Mouse (Mus musculus): ENCODE data around the gene Camta2.

The Camta2 gene

GRCm38 (mm10) chr11:70720567-70720966, 32.7 kb upstream of the Camta2 start:
- H3K36me3 ChIP-seq (ENCODE audit: insufficient read depth, low read length), result peaks cover 86% of the 10 kb centered on the region
- H3K4me1 ChIP-seq (replicated peaks; ENCODE audit: low read depth, low read length), result peaks cover 15% of the 10 kb centered on the region
- no peak overlapping the region for H3K4me3 ChIP-seq (replicated peaks; ENCODE audit: low read length)
- H3K27me3 ChIP-seq (ENCODE audit: insufficient read depth, low read length), result no peaks in the 10 kb centered on the region
- no peak for TF ChIP-seq POU5F1 (IDR thresholded peaks at IDR 0.05; ENCODE audit: borderline replicate concordance, low read length)
- TF ChIP-seq CTCF (conservative IDR thresholded peaks at IDR 0.05; ENCODE audit: low read length), result no peak
- no peaks in the 10 kb centered on the region for H3K9me3 ChIP-seq (ENCODE audit: low read length)

- H3K27me3 ChIP-seq (ENCODE audit: insufficient read depth, low read length), result no peaks in the 10 kb centered on the region
- no peak for TF ChIP-seq NANOG (IDR thresholded peaks at IDR 0.05; ENCODE audit: borderline replicate concordance, low read length)
- TF ChIP-seq POU5F1 (IDR thresholded peaks at IDR 0.05; ENCODE audit: borderline replicate concordance, low read length), result no peak
- no peak for TF ChIP-seq CTCF (conservative IDR thresholded peaks at IDR 0.05; ENCODE audit: low read length)
- H3K4me3 ChIP-seq (replicated peaks; ENCODE audit: low read length), result no peak overlapping the region
Observed at GRCm38 (mm10) chr11:70718481-70718880, 30.6 kb upstream of the Camta2 start.

GRCm38 (mm10) chr11:70715832-70716231, 27.9 kb upstream of the Camta2 start:
- Histone ChIP-seq H3K9me3 (ENCODE audit: low read length) (no peaks in the 10 kb centered on the region), H3K4me3 (replicated peaks; ENCODE audit: low read length) (no peak overlapping the region), H3K36me3 (ENCODE audit: insufficient read depth, low read length) (peaks cover 77% of the 10 kb centered on the region), H3K27me3 (ENCODE audit: insufficient read depth, low read length) (no peaks in the 10 kb centered on the region), H3K4me1 (replicated peaks; ENCODE audit: low read depth, low read length) (peaks cover 12% of the 10 kb centered on the region)
- TF ChIP-seq POU5F1 (IDR thresholded peaks at IDR 0.05; ENCODE audit: borderline replicate concordance, low read length) (no peak), CTCF (conservative IDR thresholded peaks at IDR 0.05; ENCODE audit: low read length) (no peak), NANOG (IDR thresholded peaks at IDR 0.05; ENCODE audit: borderline replicate concordance, low read length) (no peak)

More at GRCm38 (mm10) chr11:70718481-70718880, 30.6 kb upstream of the Camta2 start:
- Histone ChIP-seq H3K9me3 (ENCODE audit: low read length) (no peaks in the 10 kb centered on the region), H3K4me1 (replicated peaks; ENCODE audit: low read depth, low read length) (peaks cover 12% of the 10 kb centered on the region), H3K36me3 (ENCODE audit: insufficient read depth, low read length) (peaks cover 75% of the 10 kb centered on the region)

GRCm38 (mm10) chr11:70713222-70713621, 25.3 kb upstream of the Camta2 start:
- no peaks in the 10 kb centered on the region for H3K27me3 ChIP-seq (ENCODE audit: insufficient read depth, low read length)
- peaks cover 75% of the 10 kb centered on the region for H3K36me3 ChIP-seq (ENCODE audit: insufficient read depth, low read length)
- no peaks in the 10 kb centered on the region for H3K9me3 ChIP-seq (ENCODE audit: low read length)
- H3K4me1 ChIP-seq (replicated peaks; ENCODE audit: low read depth, low read length), result peaks cover 16% of the 10 kb centered on the region
- TF ChIP-seq POU5F1 (IDR thresholded peaks at IDR 0.05; ENCODE audit: borderline replicate concordance, low read length), result no peak
- TF ChIP-seq CTCF (conservative IDR thresholded peaks at IDR 0.05; ENCODE audit: low read length), result no peak
- no peak for TF ChIP-seq NANOG (IDR thresholded peaks at IDR 0.05; ENCODE audit: borderline replicate concordance, low read length)
- H3K4me3 ChIP-seq (replicated peaks; ENCODE audit: low read length), result no peak overlapping the region

GRCm38 (mm10) chr11:70711026-70711425, 23.1 kb upstream of the Camta2 start:
- H3K4me1 ChIP-seq (replicated peaks; ENCODE audit: low read depth, low read length), result peaks cover 12% of the 10 kb centered on the region
- no peaks in the 10 kb centered on the region for H3K9me3 ChIP-seq (ENCODE audit: low read length)
- H3K36me3 ChIP-seq (ENCODE audit: insufficient read depth, low read length), result peaks cover 81% of the 10 kb centered on the region
- H3K4me3 ChIP-seq (replicated peaks; ENCODE audit: low read length), result no peak overlapping the region
- no peaks in the 10 kb centered on the region for H3K27me3 ChIP-seq (ENCODE audit: insufficient read depth, low read length)
- TF ChIP-seq CTCF (conservative IDR thresholded peaks at IDR 0.05; ENCODE audit: low read length), result no peak
- no peak for TF ChIP-seq POU5F1 (IDR thresholded peaks at IDR 0.05; ENCODE audit: borderline replicate concordance, low read length)
- TF ChIP-seq NANOG (IDR thresholded peaks at IDR 0.05; ENCODE audit: borderline replicate concordance, low read length), result no peak

- Histone ChIP-seq H3K4me1 (replicated peaks; ENCODE audit: low read depth, low read length) (peaks cover 49% of the 10 kb centered on the region), H3K27me3 (ENCODE audit: insufficient read depth, low read length) (no peaks in the 10 kb centered on the region), H3K4me3 (replicated peaks; ENCODE audit: low read length) (no peak overlapping the region), H3K36me3 (ENCODE audit: insufficient read depth, low read length) (peaks cover 86% of the 10 kb centered on the region), H3K9me3 (ENCODE audit: low read length) (no peaks in the 10 kb centered on the region)
- TF ChIP-seq CTCF (conservative IDR thresholded peaks at IDR 0.05; ENCODE audit: low read length), result no peak
Observed at GRCm38 (mm10) chr11:70706127-70706526, 18.2 kb upstream of the Camta2 start.

GRCm38 (mm10) chr11:70702781-70703180, 14.9 kb upstream of the Camta2 start:
- no peak overlapping the region for H3K4me3 ChIP-seq (replicated peaks; ENCODE audit: low read length)
- peaks cover 55% of the 10 kb centered on the region for H3K36me3 ChIP-seq (ENCODE audit: insufficient read depth, low read length)
- no peaks in the 10 kb centered on the region for H3K9me3 ChIP-seq (ENCODE audit: low read length)
- TF ChIP-seq NANOG (IDR thresholded peaks at IDR 0.05; ENCODE audit: borderline replicate concordance, low read length), result no peak
- TF ChIP-seq POU5F1 (IDR thresholded peaks at IDR 0.05; ENCODE audit: borderline replicate concordance, low read length), result no peak
- TF ChIP-seq CTCF (conservative IDR thresholded peaks at IDR 0.05; ENCODE audit: low read length), result no peak
- no peaks in the 10 kb centered on the region for H3K27me3 ChIP-seq (ENCODE audit: insufficient read depth, low read length)
- peaks cover 52% of the 10 kb centered on the region for H3K4me1 ChIP-seq (replicated peaks; ENCODE audit: low read depth, low read length)

- no peaks in the 10 kb centered on the region for H3K27me3 ChIP-seq (ENCODE audit: insufficient read depth, low read length)
- no peaks in the 10 kb centered on the region for H3K9me3 ChIP-seq (ENCODE audit: low read length)
- H3K4me3 ChIP-seq (replicated peaks; ENCODE audit: low read length), result peak overlapping the region; percentile 92; the same call in 1 of the 2 replicates
- peaks cover 49% of the 10 kb centered on the region for H3K36me3 ChIP-seq (ENCODE audit: insufficient read depth, low read length)
- peaks cover 52% of the 10 kb centered on the region for H3K4me1 ChIP-seq (replicated peaks; ENCODE audit: low read depth, low read length)
- TF ChIP-seq NANOG (IDR thresholded peaks at IDR 0.05; ENCODE audit: borderline replicate concordance, low read length) (no peak), CTCF (conservative IDR thresholded peaks at IDR 0.05; ENCODE audit: low read length) (no peak), POU5F1 (IDR thresholded peaks at IDR 0.05; ENCODE audit: borderline replicate concordance, low read length) (no peak)
Observed at GRCm38 (mm10) chr11:70701984-70702733, 14.3 kb upstream of the Camta2 start.

Data from E14TG2a.4 (cell line).